Mouse (Mus musculus): ENCODE measurements around the gene Olfr1289. TPM values are rescaled to one million over a fixed set of nuclear protein-coding genes. Genes with fewer than 3 reads are reported as not detected.

Olfr1289 gene
- not detected for polyA plus RNA-seq (2015; fragmentation: Illumina TruSeq; extraction: RNeasy Lipid Tissue Mini Kit (QIAGEN cat#74804); ENCODE audit: insufficient read depth, low read depth, low replicate concordance)

DNA sequence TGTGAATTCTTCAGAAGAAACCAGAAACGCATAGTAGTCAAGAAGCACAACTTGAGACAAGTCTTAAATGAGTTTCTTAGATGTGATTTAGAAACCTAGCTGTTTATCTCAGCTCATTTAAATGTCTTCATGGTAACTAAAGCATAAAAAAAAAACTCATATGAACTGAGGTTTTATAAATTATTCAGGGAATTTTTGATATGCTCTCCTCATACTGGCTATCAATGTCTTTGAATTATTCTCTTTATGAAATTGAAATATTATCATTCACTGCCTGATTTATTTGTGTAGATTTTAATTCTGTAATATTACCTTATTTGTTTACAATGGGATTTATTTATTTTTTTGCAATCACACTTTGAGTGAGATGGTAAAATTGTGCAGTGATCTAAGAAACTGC, at the start of gene Olfr1289:
Gene Olfr1289 (plus strand): TSS at position 301 of the 400 bp plus-strand sequence.

DNA sequence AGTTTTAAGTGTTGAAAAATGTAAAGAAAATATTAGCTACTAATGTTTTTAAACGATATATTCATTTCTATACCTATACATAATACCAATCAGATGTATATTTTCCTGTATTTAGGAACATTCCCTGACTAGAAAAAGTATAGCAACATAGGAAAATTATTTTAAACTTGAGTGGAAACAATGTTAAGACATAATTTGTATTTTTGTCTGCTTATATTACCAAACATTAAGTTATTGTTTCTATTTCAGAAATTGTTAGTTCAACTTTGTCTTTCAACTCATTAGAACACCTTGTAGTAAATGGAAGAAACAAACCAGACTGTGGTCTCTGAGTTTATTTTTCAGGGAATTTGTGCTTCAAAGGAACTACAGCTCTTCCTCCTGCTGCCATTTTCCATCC, 31.8 kb upstream of the Olfr1289 start, which contains the start of gene Olfr1287:
Gene Olfr1287 (plus strand): TSS at position 301 of the 400 bp plus-strand sequence.

DNA sequence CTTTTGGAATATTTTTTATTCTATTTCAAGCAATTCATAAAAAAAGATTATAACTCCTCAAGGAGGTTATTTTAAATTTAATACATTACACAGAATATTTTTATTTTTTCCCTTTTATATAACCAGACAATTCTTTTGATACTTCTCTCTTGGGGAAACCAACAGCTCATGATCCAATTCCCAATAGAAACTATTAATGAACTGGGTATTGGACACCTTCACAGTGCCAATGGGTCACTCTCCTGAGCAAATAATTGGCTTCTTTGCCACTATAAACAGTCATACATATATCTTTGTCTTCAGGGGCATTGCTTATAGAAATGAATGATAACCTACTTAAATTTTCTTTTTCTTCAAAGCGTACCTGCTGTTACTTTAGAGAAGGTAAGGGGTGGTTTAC, 6.8 kb upstream of the Olfr1289 start, which contains the start of gene Olfr1288:
Gene Olfr1288 (plus strand): TSS at position 301 of the 400 bp plus-strand sequence.

GRCm38 (mm10) chr2:111493729-111494128, 13.1 kb downstream of the Olfr1289 start, which contains the start of gene Olfr1290:
Olfr1290 (minus strand) TSS chr2:111493829.

DNA sequence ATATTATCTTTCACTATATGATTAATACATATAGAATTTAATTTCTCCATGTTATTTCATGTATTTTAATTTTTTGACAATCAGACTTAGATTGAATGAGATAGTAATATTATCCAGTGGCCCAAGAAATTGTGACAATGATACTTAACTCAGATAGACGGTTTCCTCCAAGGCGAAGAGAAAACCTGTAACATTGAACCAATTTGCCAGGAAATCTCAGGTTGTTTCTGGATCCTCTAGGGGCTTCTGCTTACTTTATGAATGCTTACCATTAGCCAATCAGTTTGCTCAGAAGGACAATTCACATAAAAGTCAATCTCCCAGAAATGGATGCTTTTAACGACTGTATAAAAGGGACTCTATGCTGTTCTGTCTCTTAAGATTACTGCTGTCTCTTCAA, 16.3 kb downstream of the Olfr1289 start, which contains the start of gene Olfr1291-ps1:
Gene Olfr1291-ps1 (plus strand): TSS at position 301 of the 400 bp plus-strand sequence.

GRCm38 (mm10) chr2:111524903-111525302, 44.3 kb downstream of the Olfr1289 start, which contains the start of gene Olfr1293-ps:
Olfr1293-ps (plus strand) TSS chr2:111525203.

Other genes starting within 250 kb of the Olfr1289 start
- not detected for gene Olfr1275, start 245.5 kb upstream of the Olfr1289 start, polyA plus RNA-seq (2015; fragmentation: Illumina TruSeq; extraction: RNeasy Lipid Tissue Mini Kit (QIAGEN cat#74804); ENCODE audit: insufficient read depth, low read depth, low replicate concordance)
- gene Olfr1276, start 226.3 kb upstream of the Olfr1289 start, polyA plus RNA-seq (2015; fragmentation: Illumina TruSeq; extraction: RNeasy Lipid Tissue Mini Kit (QIAGEN cat#74804); ENCODE audit: insufficient read depth, low read depth, low replicate concordance): not detected
- not detected for gene Olfr1277, start 206.7 kb upstream of the Olfr1289 start, polyA plus RNA-seq (2015; fragmentation: Illumina TruSeq; extraction: RNeasy Lipid Tissue Mini Kit (QIAGEN cat#74804); ENCODE audit: insufficient read depth, low read depth, low replicate concordance)
- not detected for gene Olfr1278, start 190.7 kb upstream of the Olfr1289 start, polyA plus RNA-seq (2015; fragmentation: Illumina TruSeq; extraction: RNeasy Lipid Tissue Mini Kit (QIAGEN cat#74804); ENCODE audit: insufficient read depth, low read depth, low replicate concordance)
- gene Olfr1279, start 180.2 kb upstream of the Olfr1289 start, polyA plus RNA-seq (2015; fragmentation: Illumina TruSeq; extraction: RNeasy Lipid Tissue Mini Kit (QIAGEN cat#74804); ENCODE audit: insufficient read depth, low read depth, low replicate concordance): not detected
- not detected for gene Olfr1280, start 166.8 kb upstream of the Olfr1289 start, polyA plus RNA-seq (2015; fragmentation: Illumina TruSeq; extraction: RNeasy Lipid Tissue Mini Kit (QIAGEN cat#74804); ENCODE audit: insufficient read depth, low read depth, low replicate concordance)
- gene Olfr1281, start 154.3 kb upstream of the Olfr1289 start, polyA plus RNA-seq (2015; fragmentation: Illumina TruSeq; extraction: RNeasy Lipid Tissue Mini Kit (QIAGEN cat#74804); ENCODE audit: insufficient read depth, low read depth, low replicate concordance): not detected
- not detected for gene Olfr1282, start 144.7 kb upstream of the Olfr1289 start, polyA plus RNA-seq (2015; fragmentation: Illumina TruSeq; extraction: RNeasy Lipid Tissue Mini Kit (QIAGEN cat#74804); ENCODE audit: insufficient read depth, low read depth, low replicate concordance)
- not detected for gene Olfr1283, start 114.0 kb upstream of the Olfr1289 start, polyA plus RNA-seq (2015; fragmentation: Illumina TruSeq; extraction: RNeasy Lipid Tissue Mini Kit (QIAGEN cat#74804); ENCODE audit: insufficient read depth, low read depth, low replicate concordance)
- gene Olfr1284, start 105.3 kb upstream of the Olfr1289 start, polyA plus RNA-seq (2015; fragmentation: Illumina TruSeq; extraction: RNeasy Lipid Tissue Mini Kit (QIAGEN cat#74804); ENCODE audit: insufficient read depth, low read depth, low replicate concordance): not detected
- not detected for gene Olfr1286, start 57.7 kb upstream of the Olfr1289 start, polyA plus RNA-seq (2015; fragmentation: Illumina TruSeq; extraction: RNeasy Lipid Tissue Mini Kit (QIAGEN cat#74804); ENCODE audit: insufficient read depth, low read depth, low replicate concordance)
- not detected for gene Olfr1287, start 31.7 kb upstream of the Olfr1289 start, polyA plus RNA-seq (2015; fragmentation: Illumina TruSeq; extraction: RNeasy Lipid Tissue Mini Kit (QIAGEN cat#74804); ENCODE audit: insufficient read depth, low read depth, low replicate concordance)
- not detected for gene Olfr1288, start 6.7 kb upstream of the Olfr1289 start, polyA plus RNA-seq (2015; fragmentation: Illumina TruSeq; extraction: RNeasy Lipid Tissue Mini Kit (QIAGEN cat#74804); ENCODE audit: insufficient read depth, low read depth, low replicate concordance)
- not detected for gene Olfr1290, start 13.0 kb downstream of the Olfr1289 start, polyA plus RNA-seq (2015; fragmentation: Illumina TruSeq; extraction: RNeasy Lipid Tissue Mini Kit (QIAGEN cat#74804); ENCODE audit: insufficient read depth, low read depth, low replicate concordance)
- not detected for gene Olfr1291-ps1, start 16.4 kb downstream of the Olfr1289 start, polyA plus RNA-seq (2015; fragmentation: Illumina TruSeq; extraction: RNeasy Lipid Tissue Mini Kit (QIAGEN cat#74804); ENCODE audit: insufficient read depth, low read depth, low replicate concordance)
- gene Olfr1293-ps, start 44.4 kb downstream of the Olfr1289 start, polyA plus RNA-seq (2015; fragmentation: Illumina TruSeq; extraction: RNeasy Lipid Tissue Mini Kit (QIAGEN cat#74804); ENCODE audit: insufficient read depth, low read depth, low replicate concordance): not detected
- gene Olfr1294, start 59.5 kb downstream of the Olfr1289 start, polyA plus RNA-seq (2015; fragmentation: Illumina TruSeq; extraction: RNeasy Lipid Tissue Mini Kit (QIAGEN cat#74804); ENCODE audit: insufficient read depth, low read depth, low replicate concordance): not detected
- not detected for gene Olfr1295, start 88.9 kb downstream of the Olfr1289 start, polyA plus RNA-seq (2015; fragmentation: Illumina TruSeq; extraction: RNeasy Lipid Tissue Mini Kit (QIAGEN cat#74804); ENCODE audit: insufficient read depth, low read depth, low replicate concordance)
- not detected for gene Olfr1297, start 145.7 kb downstream of the Olfr1289 start, polyA plus RNA-seq (2015; fragmentation: Illumina TruSeq; extraction: RNeasy Lipid Tissue Mini Kit (QIAGEN cat#74804); ENCODE audit: insufficient read depth, low read depth, low replicate concordance)
- not detected for gene Olfr1298, start 168.4 kb downstream of the Olfr1289 start, polyA plus RNA-seq (2015; fragmentation: Illumina TruSeq; extraction: RNeasy Lipid Tissue Mini Kit (QIAGEN cat#74804); ENCODE audit: insufficient read depth, low read depth, low replicate concordance)
- gene Olfr1299, start 180.6 kb downstream of the Olfr1289 start, polyA plus RNA-seq (2015; fragmentation: Illumina TruSeq; extraction: RNeasy Lipid Tissue Mini Kit (QIAGEN cat#74804); ENCODE audit: insufficient read depth, low read depth, low replicate concordance): not detected

Data from pancreas, adult 10 weeks (tissue).